Mouse (Mus musculus): ENCODE measurements around the gene Slc26a8. TPM values are rescaled to one million over a fixed set of nuclear protein-coding genes. Genes with fewer than 3 reads are reported as not detected.

Slc26a8 gene
- total and polyA plus RNA-seq, 3 experiments = 0.10 to 3.2 (median 0.22) TPM

DNA sequence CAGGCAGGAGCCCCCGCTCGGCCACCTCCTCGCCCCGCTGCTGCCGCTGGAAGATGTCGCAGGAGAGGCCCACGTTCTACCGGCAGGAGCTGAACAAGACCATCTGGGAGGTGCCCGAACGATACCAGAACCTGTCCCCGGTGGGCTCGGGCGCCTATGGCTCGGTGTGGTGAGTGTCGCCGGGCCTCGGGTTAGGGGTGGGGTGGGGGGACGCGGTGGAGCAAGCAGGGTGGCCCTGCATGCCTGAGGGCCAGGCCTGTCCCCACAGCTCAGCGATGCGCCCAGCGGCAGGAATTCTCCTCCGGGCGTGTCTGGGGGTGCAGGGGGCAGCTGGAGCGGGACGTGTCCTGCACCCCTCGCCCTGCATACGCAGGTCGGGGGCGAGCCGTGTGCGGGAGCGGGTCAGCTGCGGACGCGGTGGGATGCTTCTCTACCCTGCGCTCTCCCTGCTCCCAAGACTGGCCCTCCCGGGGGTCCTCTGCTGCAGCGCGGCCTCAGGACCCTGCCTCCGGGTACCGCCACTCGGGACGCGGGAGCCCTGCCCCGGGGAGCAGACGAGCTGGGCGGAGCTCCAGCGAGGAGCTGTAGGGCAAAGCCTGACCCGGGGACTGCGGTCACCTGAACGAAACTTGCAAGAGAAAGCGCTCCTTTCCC, 1.8 kb upstream of the Slc26a8 start:
- Histone ChIP-seq H3K36me3 (replicated peaks) (peaks cover 30% of the 10 kb centered on the region), H3K4me3 (ENCODE audit: low read depth, low read length) (peak overlapping the region; percentile 100), H3K9me3 (replicated peaks) (no peaks in the 10 kb centered on the region), H3K4me1 (ENCODE audit: insufficient read depth, low read depth, low read length) (peaks cover 54% of the 10 kb centered on the region), H3K27me3 (ENCODE audit: insufficient read depth, low read length) (no peaks in the 10 kb centered on the region)
- no peak for ATAC-seq (ENCODE audit: extremely low read depth, insufficient number of reproducible peaks, low FRiP score, poor library complexity, severe bottlenecking)
- DNase-seq (ENCODE audit: low spot score) = peak; percentile 40
- TF ChIP-seq CTCF (IDR thresholded peaks at IDR 0.05; ENCODE audit: low read depth, low read length) (no peak), GATA2 (IDR thresholded peaks at IDR 0.05; ENCODE audit: borderline replicate concordance, low read depth, low read length) (no peak), GATA1 (IDR thresholded peaks at IDR 0.05; ENCODE audit: borderline replicate concordance, low read length) (no peak), POLR2AphosphoS5 (IDR thresholded peaks at IDR 0.05; ENCODE audit: insufficient replicate concordance, low read depth, low read length) (no peak)

DNA sequence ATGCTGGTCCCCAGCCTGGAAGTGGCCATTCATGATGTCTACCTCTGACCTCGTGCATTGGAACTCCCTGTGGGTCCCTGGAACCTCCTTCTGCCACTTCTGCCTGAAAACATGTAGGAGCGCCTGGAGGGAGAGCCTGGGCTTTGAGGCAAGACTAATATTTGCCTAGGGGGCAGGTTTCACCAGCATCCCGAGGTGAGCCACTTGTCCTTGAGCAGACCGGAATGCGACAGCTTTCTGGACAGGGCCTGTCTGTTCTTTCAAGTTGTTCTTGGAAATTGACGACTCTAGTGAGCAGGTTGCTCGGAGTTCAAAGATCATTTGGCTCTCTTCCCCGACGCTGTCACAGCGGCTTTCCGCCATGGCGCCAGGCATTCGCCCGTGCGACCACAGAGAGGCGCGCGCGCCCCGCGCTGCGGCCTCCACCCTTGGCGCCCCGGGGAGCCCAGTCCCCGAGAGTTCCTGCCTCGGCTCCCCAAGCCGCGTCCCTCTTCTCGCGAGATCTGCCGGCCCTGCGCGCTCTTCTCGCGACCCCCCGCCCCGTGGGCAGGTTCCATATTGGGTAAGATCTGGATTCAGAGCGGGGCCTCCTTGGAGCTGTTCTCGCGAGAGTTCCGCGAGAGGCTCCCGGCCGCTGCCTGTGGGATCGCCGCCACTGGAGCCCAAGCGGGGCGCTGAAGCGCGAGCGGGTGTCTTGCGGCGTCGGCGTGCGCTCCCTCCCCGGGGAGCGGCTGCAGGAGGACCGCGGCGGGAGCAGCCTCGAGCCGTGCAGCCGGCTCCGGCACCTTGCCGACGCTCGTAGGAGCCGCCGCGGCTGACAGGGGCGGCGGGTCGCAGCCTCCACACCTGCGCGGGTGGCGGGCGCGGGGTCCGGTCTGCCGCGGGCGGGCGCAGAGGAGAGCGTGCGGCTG, 998 bp upstream of the Slc26a8 start, which contains the start of gene Mapk14:
TSS of gene Mapk14 (plus strand) at position 554 of the 911 bp plus-strand sequence.
- Histone ChIP-seq H3K27me3 (ENCODE audit: insufficient read depth, low read length) (no peaks in the 10 kb centered on the region), H3K4me1 (ENCODE audit: insufficient read depth, low read depth, low read length) (peaks cover 46% of the 10 kb centered on the region), H3K36me3 (replicated peaks) (peaks cover 26% of the 10 kb centered on the region), H3K4me3 (ENCODE audit: low read depth, low read length) (peak within 1 kb of the TSS; percentile 100), H3K9me3 (replicated peaks) (no peaks in the 10 kb centered on the region)
- ATAC-seq (ENCODE audit: extremely low read depth, insufficient number of reproducible peaks, low FRiP score, poor library complexity, severe bottlenecking) (peak; percentile 74), DNase-seq (ENCODE audit: low spot score) (peak; percentile 92)
- TF ChIP-seq GATA1 (IDR thresholded peaks at IDR 0.05; ENCODE audit: borderline replicate concordance, low read length) = no peak
- TF ChIP-seq GATA2 (IDR thresholded peaks at IDR 0.05; ENCODE audit: borderline replicate concordance, low read depth, low read length) = no peak
- TF ChIP-seq CTCF (IDR thresholded peaks at IDR 0.05; ENCODE audit: low read depth, low read length) = peak; percentile 25; the same call in 1 of the 2 replicates
- TF ChIP-seq POLR2AphosphoS5 (IDR thresholded peaks at IDR 0.05; ENCODE audit: insufficient replicate concordance, low read depth, low read length) = no peak
- TF ChIP-seq TAL1 (conservative IDR thresholded peaks at IDR 0.05; ENCODE audit: low read depth, low read length) = no peak

DNA sequence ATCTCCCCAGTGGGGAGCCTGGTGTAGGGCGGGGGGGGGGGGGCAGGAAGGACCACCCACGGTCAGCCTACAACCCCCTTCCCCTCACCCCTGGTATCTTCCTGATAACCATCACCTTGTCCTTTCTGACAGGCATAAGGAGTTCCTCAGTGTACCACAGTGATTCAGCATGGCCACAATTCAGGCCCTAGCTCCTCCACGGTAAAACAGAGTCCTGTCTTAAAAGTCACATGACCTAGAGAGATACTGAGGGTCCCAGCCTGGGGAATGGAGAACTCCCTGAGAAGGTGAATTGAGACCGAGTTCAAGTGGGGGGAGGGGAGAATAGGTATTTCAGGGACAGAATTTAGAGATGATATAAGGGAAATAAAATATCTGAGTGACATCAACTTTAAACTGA, 2.7 kb downstream of the Slc26a8 start:
- no peak for ATAC-seq (ENCODE audit: extremely low read depth, insufficient number of reproducible peaks, low FRiP score, poor library complexity, severe bottlenecking)
- TF ChIP-seq CTCF (IDR thresholded peaks at IDR 0.05; ENCODE audit: low read depth, low read length) = no peak
- no peak for TF ChIP-seq TAL1 (conservative IDR thresholded peaks at IDR 0.05; ENCODE audit: low read depth, low read length)
- TF ChIP-seq GATA1 (IDR thresholded peaks at IDR 0.05; ENCODE audit: borderline replicate concordance, low read length) = no peak
- no peak for TF ChIP-seq GATA2 (IDR thresholded peaks at IDR 0.05; ENCODE audit: borderline replicate concordance, low read depth, low read length)
- TF ChIP-seq POLR2AphosphoS5 (IDR thresholded peaks at IDR 0.05; ENCODE audit: insufficient replicate concordance, low read depth, low read length) = no peak
- Histone ChIP-seq H3K9me3 (replicated peaks) (no peaks in the 10 kb centered on the region), H3K27me3 (ENCODE audit: insufficient read depth, low read length) (no peaks in the 10 kb centered on the region; the same call in 1 of the 2 replicates), H3K36me3 (replicated peaks) (peaks cover 3% of the 10 kb centered on the region), H3K4me3 (ENCODE audit: low read depth, low read length) (no peak overlapping the region), H3K4me1 (ENCODE audit: insufficient read depth, low read depth, low read length) (peaks cover 18% of the 10 kb centered on the region)
- DNase-seq (ENCODE audit: low spot score) = no peak

DNA sequence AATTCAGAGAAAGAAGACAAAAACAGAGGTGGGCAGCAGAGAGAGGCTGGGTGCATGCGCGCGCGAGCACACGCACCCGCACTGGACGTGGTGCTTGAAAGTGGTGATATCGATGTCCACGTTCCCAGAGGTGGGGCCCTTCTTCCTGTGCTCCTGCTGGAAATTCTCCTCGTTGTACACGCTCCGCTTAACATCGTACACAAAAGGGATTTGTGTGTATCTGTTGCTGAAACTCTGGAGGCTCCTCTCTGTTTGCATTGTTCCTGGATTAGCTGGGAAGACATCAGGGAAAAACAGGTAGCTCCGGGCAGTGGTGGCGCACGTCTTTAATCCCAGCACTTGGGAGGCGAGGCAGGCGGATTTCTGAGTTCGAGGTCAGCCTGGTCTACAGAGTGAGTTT, 5.4 kb downstream of the Slc26a8 start:
- ATAC-seq (ENCODE audit: extremely low read depth, insufficient number of reproducible peaks, low FRiP score, poor library complexity, severe bottlenecking) (no peak), DNase-seq (ENCODE audit: low spot score) (no peak)
- no peaks in the 10 kb centered on the region for H3K9me3 ChIP-seq (replicated peaks)
- peaks cover 16% of the 10 kb centered on the region for H3K4me1 ChIP-seq (ENCODE audit: insufficient read depth, low read depth, low read length)
- H3K36me3 ChIP-seq (replicated peaks) = peaks cover 2% of the 10 kb centered on the region
- peaks cover 4% of the 10 kb centered on the region for H3K27me3 ChIP-seq (ENCODE audit: insufficient read depth, low read length)
- no peak overlapping the region for H3K4me3 ChIP-seq (ENCODE audit: low read depth, low read length)
- TF ChIP-seq TAL1 (conservative IDR thresholded peaks at IDR 0.05; ENCODE audit: low read depth, low read length) = no peak
- TF ChIP-seq POLR2AphosphoS5 (IDR thresholded peaks at IDR 0.05; ENCODE audit: insufficient replicate concordance, low read depth, low read length) = no peak
- TF ChIP-seq GATA2 (IDR thresholded peaks at IDR 0.05; ENCODE audit: borderline replicate concordance, low read depth, low read length) = no peak

DNA sequence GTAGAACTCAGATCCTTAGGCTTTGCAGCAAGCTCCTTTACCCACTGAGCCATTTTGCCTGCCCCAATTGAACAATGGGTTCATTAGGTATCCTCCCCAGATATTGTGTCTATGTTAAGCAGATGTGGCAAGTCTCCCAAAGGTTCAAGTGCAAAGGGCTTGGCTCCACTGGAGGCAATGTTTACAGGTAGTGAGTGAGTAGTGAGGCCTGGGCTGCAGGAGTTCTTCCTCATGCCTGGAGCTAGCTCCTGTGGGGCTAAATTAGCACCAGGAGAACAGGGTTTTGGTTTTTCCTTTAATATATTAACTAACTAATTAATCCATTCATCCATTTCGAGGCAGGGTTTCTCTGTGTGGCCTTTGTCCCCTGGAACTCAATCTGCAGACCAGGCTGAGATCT, 6.4 kb downstream of the Slc26a8 start:
- H3K4me3 ChIP-seq (ENCODE audit: low read depth, low read length) = no peak overlapping the region
- DNase-seq (ENCODE audit: low spot score) (no peak), ATAC-seq (ENCODE audit: extremely low read depth, insufficient number of reproducible peaks, low FRiP score, poor library complexity, severe bottlenecking) (no peak)
- H3K4me1 ChIP-seq (ENCODE audit: insufficient read depth, low read depth, low read length) = peaks cover 16% of the 10 kb centered on the region
- no peaks in the 10 kb centered on the region for H3K36me3 ChIP-seq (replicated peaks)
- H3K9me3 ChIP-seq (replicated peaks) = peaks cover 1% of the 10 kb centered on the region; the same call in 1 of the 2 replicates
- no peak for TF ChIP-seq TAL1 (conservative IDR thresholded peaks at IDR 0.05; ENCODE audit: low read depth, low read length)
- TF ChIP-seq GATA1 (IDR thresholded peaks at IDR 0.05; ENCODE audit: borderline replicate concordance, low read length) = no peak
- no peak for TF ChIP-seq POLR2AphosphoS5 (IDR thresholded peaks at IDR 0.05; ENCODE audit: insufficient replicate concordance, low read depth, low read length)
- TF ChIP-seq GATA2 (IDR thresholded peaks at IDR 0.05; ENCODE audit: borderline replicate concordance, low read depth, low read length) = no peak
- TF ChIP-seq CTCF (IDR thresholded peaks at IDR 0.05; ENCODE audit: low read depth, low read length) = no peak
- peaks cover 4% of the 10 kb centered on the region for H3K27me3 ChIP-seq (ENCODE audit: insufficient read depth, low read length)

Data from G1E (cell line).